Comparison of ENCODE assay signal across 25 mouse cellular contexts in the genomic region with DNA sequence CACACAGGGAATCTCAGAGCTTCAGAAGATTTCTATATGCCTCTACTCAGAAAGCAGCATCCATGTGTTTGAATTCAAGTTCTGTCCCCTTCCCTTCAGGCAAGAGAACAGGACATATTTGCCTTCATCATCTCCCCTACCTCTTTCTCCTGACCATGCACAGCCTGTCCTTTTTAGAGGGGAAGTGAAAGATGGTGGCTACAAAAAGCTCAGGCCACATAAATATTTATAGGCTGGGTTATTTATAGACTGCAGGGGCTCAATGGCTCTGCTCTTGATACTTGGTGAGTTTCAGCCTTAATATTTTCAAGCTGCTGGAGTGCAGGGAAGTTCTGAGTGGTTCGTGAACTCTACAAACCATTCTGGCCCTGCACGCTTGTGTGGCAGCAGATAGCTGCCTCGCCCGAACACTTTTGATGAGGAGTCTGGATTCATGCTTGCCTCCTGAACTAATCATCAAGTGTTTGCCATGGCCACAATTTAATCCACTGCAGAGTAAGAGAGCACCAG.
DNase-seq lines count a peak whose midpoint lies in the region; ATAC-seq and TF ChIP-seq lines count a peak whose summit lies in the region.
"Had no signal": no experiment of that assay in that cellular context is flagged by ENCODE, and none has a peak within 500 bp of the region (broad histone marks: within the 10 kb centered on the region; RNA-seq: fewer than 3 reads in every experiment).

No protein-coding gene starts in this region.

- no peaks in the 10 kb centered on the region for H3K36me3 ChIP-seq in heart, embryonic 13.5 days
- H3K36me3 ChIP-seq in heart, postnatal 0 days (replicated peaks; ENCODE audit: control insufficient read depth, insufficient read depth, low read length): no peaks in the 10 kb centered on the region
- H3K36me3 ChIP-seq in midbrain, embryonic 10.5 days: no peaks in the 10 kb centered on the region
- H3K36me3 ChIP-seq: embryonic facial prominence, embryonic 13.5 days; hindbrain, embryonic 12.5 days had no signal

- no peak; the same call in 1 of the 2 replicates for ATAC-seq in heart, embryonic 13.5 days (ENCODE audit: extremely low read depth, insufficient number of reproducible peaks, low FRiP score, low TSS enrichment)
- no peak for ATAC-seq in heart, postnatal 0 days (ENCODE audit: insufficient read depth, low read depth)
- ATAC-seq in megakaryocyte, adult 5-6 weeks (ENCODE audit: poor library complexity, severe bottlenecking): peak; percentile 52; the same call in 1 of the 2 replicates
- ATAC-seq: activated CD4-positive, CD25-positive, alpha-beta regulatory T cell, adult 4 months; CD4-positive, CD25-positive, alpha-beta regulatory T cell, adult 4 months; forebrain, embryonic 13.5 days; forebrain, postnatal 0 days; hindbrain, embryonic 16.5 days; inflammation-experienced regulatory T-cells, adult 6 months; intestine, postnatal 0 days; Patski had no signal

- H3K27ac ChIP-seq in heart, embryonic 13.5 days (replicated peaks): peak overlapping the region; percentile 77
- 0 out of 2 replicates have a peak overlapping the region, but pooled peaks have one; percentile 2 for H3K27ac ChIP-seq in heart, postnatal 0 days (ENCODE audit: low read depth)
- H3K27ac ChIP-seq in midbrain, embryonic 10.5 days (replicated peaks): no peak overlapping the region
- H3K27ac ChIP-seq: embryonic facial prominence, embryonic 13.5 days; forebrain, embryonic 13.5 days; gastrocnemius, adult 2 months; hindbrain, embryonic 12.5 days had no signal

- H3K27me3 ChIP-seq in heart, embryonic 13.5 days (replicated peaks): no peaks in the 10 kb centered on the region
- no peaks in the 10 kb centered on the region for H3K27me3 ChIP-seq in heart, postnatal 0 days (ENCODE audit: control insufficient read depth, insufficient read depth, low read length)
- no peaks in the 10 kb centered on the region for H3K27me3 ChIP-seq in midbrain, embryonic 10.5 days (ENCODE audit: low read depth, poor library complexity, severe bottlenecking)
- H3K27me3 ChIP-seq: embryonic facial prominence, embryonic 13.5 days; forebrain, embryonic 13.5 days; hindbrain, embryonic 12.5 days; Patski had no signal

- no peak for TF ChIP-seq EP300 in heart, postnatal 0 days (IDR thresholded peaks at IDR 0.05; ENCODE audit: low read depth)

- H3K4me1 ChIP-seq in heart, embryonic 13.5 days: peaks cover 12% of the 10 kb centered on the region
- peaks cover 7% of the 10 kb centered on the region; the same call in 1 of the 2 replicates for H3K4me1 ChIP-seq in heart, postnatal 0 days (ENCODE audit: control insufficient read depth, insufficient read depth)
- no peaks in the 10 kb centered on the region for H3K4me1 ChIP-seq in midbrain, embryonic 10.5 days
- H3K4me1 ChIP-seq: embryonic facial prominence, embryonic 13.5 days; forebrain, embryonic 13.5 days; hindbrain, embryonic 12.5 days had no signal

- DNase-seq in heart, postnatal 25 days (ENCODE audit: low spot score): no peak
- peak; percentile 16 for DNase-seq in heart, postnatal 0 days (ENCODE audit: low spot score)
- DNase-seq in heart, adult 18-20 months: no peak
- DNase-seq in NIH3T3 (ENCODE audit: low read depth): peak; percentile 15
- no peak for DNase-seq in midbrain, embryonic 10.5 days (ENCODE audit: low spot score)
- DNase-seq: adrenal gland, postnatal 14 days; B cell, adult 2 months; cerebellum, adult 11-12 months; cerebellum, adult 9-10 months; cerebellum, postnatal 25 days; forebrain, postnatal 0 days; gastrocnemius, adult 2 months; gastrocnemius, postnatal 25 days; kidney, adult 8-10 months had no signal

- WGBS in heart, embryonic 13.5 days: 39% methylated on average over 4 of the region's 4 CpGs
- WGBS in heart, postnatal 0 days: 33% methylated on average over 4 of the region's 4 CpGs
- 93% methylated on average over 4 of the region's 4 CpGs for WGBS in midbrain, embryonic 10.5 days

- intact Hi-C loops in heart, postnatal 25 days (cut with DNase I): no loop called here

- peak overlapping the region; percentile 19 for H3K4me2 ChIP-seq in heart, embryonic 13.5 days
- 0 out of 2 replicates have a peak overlapping the region, but pooled peaks have one; percentile 6 for H3K4me2 ChIP-seq in heart, postnatal 0 days (ENCODE audit: low read depth, low read length)
- H3K4me2 ChIP-seq: embryonic facial prominence, embryonic 13.5 days; forebrain, embryonic 13.5 days; hindbrain, embryonic 12.5 days had no signal

- TF ChIP-seq CTCF in heart, postnatal 0 days (IDR thresholded peaks at IDR 0.05; ENCODE audit: low read depth): no peak

- 0 out of 2 replicates have a peak overlapping the region, but pooled peaks have one; percentile 19 for H3K9ac ChIP-seq in heart, embryonic 13.5 days
- H3K9ac ChIP-seq in heart, postnatal 0 days (replicated peaks; ENCODE audit: low read depth, low read length): no peak overlapping the region
- H3K9ac ChIP-seq: embryonic facial prominence, embryonic 13.5 days; forebrain, embryonic 13.5 days; forebrain, postnatal 0 days; hindbrain, embryonic 12.5 days had no signal

- H3K4me3 ChIP-seq in heart, embryonic 13.5 days: no peak overlapping the region
- no peak overlapping the region for H3K4me3 ChIP-seq in heart, postnatal 0 days (ENCODE audit: low read depth, low read length)
- no peak overlapping the region for H3K4me3 ChIP-seq in midbrain, embryonic 10.5 days
- H3K4me3 ChIP-seq: embryonic facial prominence, embryonic 13.5 days; forebrain, embryonic 13.5 days; gastrocnemius, adult 2 months; hindbrain, embryonic 12.5 days had no signal

- H3K9me3 ChIP-seq in heart, embryonic 13.5 days: no peaks in the 10 kb centered on the region
- H3K9me3 ChIP-seq in heart, postnatal 0 days (replicated peaks; ENCODE audit: control insufficient read depth, low read length): no peaks in the 10 kb centered on the region
- no peaks in the 10 kb centered on the region for H3K9me3 ChIP-seq in midbrain, embryonic 10.5 days (replicated peaks)
- H3K9me3 ChIP-seq: embryonic facial prominence, embryonic 13.5 days; forebrain, embryonic 13.5 days; hindbrain, embryonic 12.5 days had no signal

Comparison
In these comparisons a context has a peak if more than half of its experiments do, and no peak if none do; other contexts are left out.
1. DNase-seq: peak in heart, postnatal 0 days (single experiment) and NIH3T3 (single experiment); none in heart, postnatal 25 days (single experiment), heart, adult 18-20 months (0 of 2) and midbrain, embryonic 10.5 days (single experiment).